Mouse (Mus musculus) midbrain, embryonic 15.5 days (tissue): ENCODE measurements at regions not wholly inside any gene's neighbourhood (a gene's known extent, or its start where the extent isn't known, plus 50 kb on each side); places are given as distances from the start of the nearest gene placed in this dataset.

ENCODE experiments used
- ATAC-seq: fragments of 200-750 bp; cut with Nextera tagmentation; replicated peaks from 2 replicates; pipeline ENCODE4 v1.8.0; 2017; ENCODE audit warnings: moderate TSS enrichment
- H3K27ac ChIP-seq: fragments of 300-500 bp; sonication (generic); 2 replicates; pipeline ENCODE4 v1.5.1; 2015; ENCODE audit warnings: mild to moderate bottlenecking, inconsistent platforms
- H3K27me3 ChIP-seq: fragments of 300-500 bp; sonication (generic); replicated peaks from 2 replicates; pipeline ENCODE4 v1.6.1; 2015; ENCODE audit warnings: inconsistent platforms
- H3K36me3 ChIP-seq: fragments of 300-500 bp; sonication (generic); replicated peaks from 2 replicates; pipeline ENCODE4 v1.6.1; 2015; ENCODE audit warnings: inconsistent platforms
- H3K4me1 ChIP-seq: fragments of 300-500 bp; sonication (generic); 2 replicates; pipeline ENCODE4 v1.6.1; 2015; ENCODE audit warnings: inconsistent platforms
- H3K4me2 ChIP-seq: fragments of 300-500 bp; sonication (generic); 2 replicates; pipeline ENCODE4 v1.6.1; 2015; ENCODE audit warnings: inconsistent platforms, mild to moderate bottlenecking, moderate library complexity
- H3K4me3 ChIP-seq: fragments of 300-500 bp; sonication (generic); 2 replicates; pipeline ENCODE4 v1.5.1; 2015; ENCODE audit warnings: mild to moderate bottlenecking, inconsistent platforms
- H3K9ac ChIP-seq: fragments of 300-500 bp; sonication (generic); 2 replicates; pipeline ENCODE4 v1.6.1; 2015; ENCODE audit warnings: mild to moderate bottlenecking, inconsistent platforms
- H3K9me3 ChIP-seq: fragments of 300-500 bp; sonication (generic); 2 replicates; pipeline ENCODE4 v1.6.1; 2016; ENCODE audit warnings: inconsistent platforms
- whole genome bisulfite sequencing: fragments of 180-500 bp; shearing (Covaris S2); methylation state at CpG from one replicate; pipeline ENCODE4 v1.1.7; 2015; ENCODE audit warnings: mixed read lengths; 5-methylcytosine and 5-hydroxymethylcytosine counted together

DNA sequence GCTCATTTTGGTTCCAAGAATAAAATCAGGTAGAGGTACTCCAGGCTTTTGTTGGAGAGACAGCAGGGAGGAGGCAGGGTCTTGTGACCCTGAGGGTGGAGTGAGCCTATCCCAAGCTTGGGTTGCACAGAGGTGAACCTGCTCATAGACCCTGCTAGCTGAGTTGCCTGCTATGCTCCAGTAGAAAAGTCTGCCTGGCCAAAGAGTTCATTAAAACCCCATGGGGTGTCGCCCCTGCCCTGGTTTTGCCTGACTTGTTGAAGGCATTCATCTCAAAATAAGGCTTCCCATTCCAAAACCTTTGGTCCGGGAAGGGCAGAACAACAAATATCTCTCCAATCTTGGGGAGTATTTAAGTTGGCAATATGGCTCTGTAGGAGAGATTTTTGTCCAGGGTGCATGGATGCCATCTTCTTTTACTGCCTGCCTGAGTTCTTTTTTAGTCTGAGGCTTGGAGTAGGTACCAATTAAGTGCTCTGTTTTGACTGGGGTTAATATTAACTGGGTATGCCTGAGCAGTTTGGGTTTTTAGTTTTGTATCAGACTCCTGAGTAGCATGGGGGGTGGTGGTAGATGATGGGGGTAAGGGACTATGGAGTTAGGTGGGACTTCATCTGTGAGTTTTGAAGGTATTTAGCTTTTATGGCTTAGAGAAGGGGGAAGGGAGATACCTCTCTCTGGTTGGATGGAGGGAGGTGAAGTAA is 120.8 kb upstream of the Tmem164 start:
- WGBS: 71% methylated on average over 2 of the region's 2 CpGs
- Histone ChIP-seq H3K9ac (no peak overlapping the region), H3K4me2 (no peak overlapping the region), H3K4me1 (no peaks in the 10 kb centered on the region), H3K36me3 (no peaks in the 10 kb centered on the region), H3K4me3 (no peak overlapping the region), H3K9me3 (no peaks in the 10 kb centered on the region), H3K27ac (no peak overlapping the region), H3K27me3 (no peaks in the 10 kb centered on the region)
- no peak for ATAC-seq

DNA sequence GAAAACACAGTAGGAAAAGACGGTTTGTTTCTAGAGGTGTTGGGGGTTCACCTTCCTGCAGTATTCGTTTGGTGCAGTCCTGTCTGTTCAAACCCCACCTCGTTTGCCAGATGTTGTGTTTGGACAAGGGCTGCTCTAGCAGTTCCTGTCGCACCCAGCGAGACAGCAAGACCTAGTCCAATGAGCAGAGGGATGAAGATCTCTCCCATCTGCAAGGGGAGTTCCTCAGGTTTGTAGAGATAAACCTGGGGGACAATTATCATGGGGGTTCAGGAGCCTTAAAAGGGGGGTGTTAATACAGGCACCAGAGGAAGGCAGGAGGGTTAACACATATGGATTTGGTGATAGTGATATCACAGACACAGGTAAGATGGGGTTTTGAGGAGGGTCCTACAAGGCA is 119.4 kb upstream of the Tmem164 start:
- H3K4me1 ChIP-seq: no peaks in the 10 kb centered on the region
- no peak overlapping the region for H3K4me3 ChIP-seq
- H3K9ac ChIP-seq: no peak overlapping the region
- no peak for ATAC-seq
- H3K9me3 ChIP-seq: no peaks in the 10 kb centered on the region
- 0 out of 2 replicates have a peak, but pooled peaks cover 3% of the 10 kb centered on the region for H3K27me3 ChIP-seq
- 83% methylated on average over 5 of the region's 5 CpGs for WGBS
- no peaks in the 10 kb centered on the region for H3K36me3 ChIP-seq
- no peak overlapping the region for H3K4me2 ChIP-seq
- no peak overlapping the region for H3K27ac ChIP-seq

DNA sequence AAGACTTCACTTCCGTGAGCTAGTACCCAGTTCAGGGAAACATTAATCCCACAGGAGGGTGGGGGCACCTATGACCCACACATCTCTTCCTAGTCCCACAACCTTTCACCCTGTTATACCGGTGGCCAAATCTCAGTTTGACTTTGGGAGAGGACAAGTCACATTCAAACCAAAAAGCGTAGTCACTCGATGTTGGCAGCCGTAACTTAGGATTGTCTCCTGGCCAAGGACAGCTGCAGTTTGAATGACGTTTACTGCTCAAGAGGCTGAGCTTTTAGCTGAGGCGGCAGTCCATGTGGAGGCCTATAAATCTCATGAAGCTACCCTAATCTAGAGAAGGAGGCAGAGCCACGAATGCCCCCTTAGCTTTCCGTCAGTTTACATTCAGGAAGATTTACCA is 117.0 kb upstream of the Tmem164 start:
- 81% methylated on average over 9 of the region's 9 CpGs for WGBS
- peaks cover 10% of the 10 kb centered on the region; the same call in 1 of the 2 replicates for H3K27me3 ChIP-seq

DNA sequence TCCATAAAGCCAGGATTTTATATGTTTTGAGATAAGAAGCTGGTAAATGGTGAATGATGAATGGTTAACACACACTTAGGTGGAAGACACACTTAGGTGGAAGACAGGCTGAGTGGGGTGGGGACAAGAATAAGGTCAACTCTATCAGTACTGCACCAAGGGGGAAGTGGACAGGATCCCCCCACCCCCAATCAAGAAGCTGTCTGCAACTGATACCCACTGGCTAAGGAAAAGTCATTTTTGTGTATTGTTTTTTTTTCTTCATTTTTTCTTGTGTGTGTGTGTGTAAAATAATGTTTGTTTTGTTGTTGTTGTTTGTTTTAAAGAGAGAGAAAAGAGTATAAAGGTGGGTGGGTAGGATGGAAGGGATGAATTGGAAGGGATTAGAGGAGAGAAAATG is 109.4 kb upstream of the Tmem164 start:
- Histone ChIP-seq H3K4me2 (no peak overlapping the region), H3K4me1 (no peaks in the 10 kb centered on the region), H3K27me3 (peaks cover 7% of the 10 kb centered on the region), H3K9me3 (no peaks in the 10 kb centered on the region), H3K27ac (no peak overlapping the region), H3K36me3 (no peaks in the 10 kb centered on the region), H3K9ac (no peak overlapping the region), H3K4me3 (no peak overlapping the region)
- no peak for ATAC-seq

More for the DNA sequence above, 117.0 kb upstream of the Tmem164 start:
- Histone ChIP-seq H3K36me3 (no peaks in the 10 kb centered on the region), H3K4me3 (no peak overlapping the region), H3K9ac (no peak overlapping the region), H3K27ac (no peak overlapping the region), H3K9me3 (no peaks in the 10 kb centered on the region), H3K4me2 (no peak overlapping the region), H3K4me1 (no peaks in the 10 kb centered on the region)
- ATAC-seq: no peak

DNA sequence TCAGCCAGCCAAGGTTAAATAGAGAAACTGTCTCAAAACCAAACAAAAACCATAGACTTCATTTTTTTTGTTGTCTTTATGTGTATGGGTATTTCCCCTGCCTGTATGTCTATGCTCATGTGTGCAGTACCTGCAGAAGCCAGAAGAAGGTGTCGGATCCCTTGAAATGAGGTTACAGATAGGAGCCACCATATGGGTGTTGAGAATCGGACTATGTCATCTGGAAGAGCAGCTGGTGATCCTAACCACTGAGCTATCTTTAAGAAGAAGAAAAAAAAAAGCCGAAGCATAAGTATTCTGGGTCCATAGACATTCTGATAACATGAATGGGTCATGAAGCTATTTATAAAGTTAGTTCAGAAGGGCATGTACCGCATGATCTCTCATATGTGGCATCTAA is 107.2 kb upstream of the Tmem164 start:
- ATAC-seq: no peak
- Histone ChIP-seq H3K36me3 (no peaks in the 10 kb centered on the region), H3K9me3 (no peaks in the 10 kb centered on the region), H3K4me3 (no peak overlapping the region), H3K4me2 (no peak overlapping the region), H3K4me1 (no peaks in the 10 kb centered on the region), H3K9ac (no peak overlapping the region), H3K27me3 (no peaks in the 10 kb centered on the region; the same call in 1 of the 2 replicates), H3K27ac (no peak overlapping the region)
- WGBS: 87% methylated on average over 4 of the region's 4 CpGs

DNA sequence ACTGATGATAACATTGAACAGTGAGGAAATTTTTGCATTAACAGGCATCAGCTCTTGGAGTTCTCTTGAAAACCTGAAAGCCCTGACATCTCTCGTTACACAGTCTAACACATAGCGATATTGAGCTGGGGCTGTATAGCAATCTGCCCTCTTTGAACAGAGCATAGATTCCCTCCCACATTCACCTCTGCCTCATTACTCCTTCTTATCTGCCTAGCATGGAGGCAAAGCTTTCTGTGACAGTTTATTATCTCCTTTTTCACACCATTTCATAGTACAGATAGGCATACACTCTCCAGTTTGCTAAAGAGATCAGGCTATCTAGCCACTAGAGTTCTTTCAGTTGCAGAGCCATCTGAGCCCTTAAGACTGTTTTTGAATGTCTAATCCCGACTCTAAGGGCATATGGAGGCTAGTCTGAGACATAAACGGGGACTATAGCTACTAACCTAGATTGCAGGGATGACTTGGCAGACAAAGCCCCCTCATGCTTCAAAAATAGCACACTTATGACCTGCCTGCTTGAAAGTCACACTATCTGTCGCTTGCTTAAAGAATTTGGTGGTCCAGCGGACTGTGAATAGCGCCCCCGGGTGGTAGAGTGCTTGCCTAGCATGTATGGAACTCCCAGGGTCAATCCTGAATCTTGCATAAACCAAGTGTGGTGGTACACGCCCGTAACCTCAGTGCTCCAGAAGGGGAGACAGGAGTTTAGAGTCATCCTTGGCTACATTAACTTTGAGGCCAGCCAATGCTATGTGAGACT is 106.1 kb upstream of the Tmem164 start:
- peak; percentile 52; the same call in 1 of the 2 replicates for ATAC-seq
- no peaks in the 10 kb centered on the region for H3K9me3 ChIP-seq
- WGBS: 56% methylated on average over 10 of the region's 10 CpGs
- no peaks in the 10 kb centered on the region for H3K36me3 ChIP-seq
- no peaks in the 10 kb centered on the region for H3K4me1 ChIP-seq
- H3K27me3 ChIP-seq: no peaks in the 10 kb centered on the region; the same call in 1 of the 2 replicates
- H3K27ac ChIP-seq: no peak overlapping the region
- no peak overlapping the region for H3K4me3 ChIP-seq
- no peak overlapping the region for H3K4me2 ChIP-seq
- H3K9ac ChIP-seq: no peak overlapping the region

DNA sequence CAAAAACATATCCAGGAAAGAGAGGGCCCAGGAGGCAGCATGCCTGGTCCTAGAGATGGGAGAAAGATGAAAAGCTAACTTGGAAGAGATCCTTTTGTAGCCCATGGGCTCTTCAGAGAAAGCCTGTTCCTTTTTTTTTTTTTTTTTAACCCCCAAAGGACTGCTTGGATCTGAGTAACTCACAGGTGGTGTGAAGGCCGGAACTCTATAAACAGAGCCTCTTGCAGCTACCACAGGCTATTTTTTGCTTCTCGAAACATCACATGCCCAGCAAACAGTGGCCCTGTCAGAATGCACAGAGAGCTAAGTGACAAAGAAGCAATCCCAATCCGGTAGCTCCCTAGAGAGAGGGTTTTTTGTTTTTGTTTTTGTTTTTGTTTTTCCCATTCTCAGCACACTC is 105.1 kb upstream of the Tmem164 start:
- Histone ChIP-seq H3K27me3 (no peaks in the 10 kb centered on the region; the same call in 1 of the 2 replicates), H3K9me3 (no peaks in the 10 kb centered on the region), H3K4me1 (no peaks in the 10 kb centered on the region), H3K9ac (no peak overlapping the region), H3K27ac (no peak overlapping the region), H3K36me3 (no peaks in the 10 kb centered on the region), H3K4me2 (no peak overlapping the region), H3K4me3 (no peak overlapping the region)
- 73% methylated on average over 3 of the region's 3 CpGs for WGBS
- ATAC-seq: no peak

DNA sequence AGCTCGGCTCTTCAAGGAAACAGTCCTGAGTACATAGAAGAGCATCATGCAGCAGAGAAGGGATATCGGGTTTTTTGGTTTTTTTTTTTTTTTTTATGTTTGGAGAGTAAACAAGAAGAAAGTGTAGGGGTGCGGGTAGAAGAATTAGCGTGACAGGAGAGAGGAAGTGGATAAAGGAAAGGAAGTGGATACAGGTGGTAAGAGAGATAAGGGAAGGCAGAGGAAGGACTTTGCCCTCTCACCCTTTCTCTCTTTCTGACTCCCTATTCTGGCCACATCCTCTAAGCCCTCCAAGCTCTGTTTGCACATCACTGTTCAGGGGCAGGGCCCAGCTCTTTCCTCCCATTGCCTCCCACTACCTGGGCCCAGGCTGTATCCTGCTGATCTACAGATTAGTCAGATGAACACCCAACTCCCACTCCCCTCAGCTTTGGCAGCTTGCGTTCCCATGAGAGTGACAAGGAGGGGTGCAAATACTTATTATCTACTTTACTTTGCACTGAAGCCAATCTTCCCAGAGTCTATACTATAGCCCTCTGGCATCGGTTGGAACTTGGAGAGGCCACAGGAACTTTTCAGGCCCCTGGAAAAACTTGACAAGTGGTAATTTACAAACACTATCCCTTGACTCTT is 103.6 kb upstream of the Tmem164 start:
- no peaks in the 10 kb centered on the region for H3K9me3 ChIP-seq
- H3K4me3 ChIP-seq: no peak overlapping the region
- 88% methylated on average over 6 of the region's 6 CpGs for WGBS
- H3K4me1 ChIP-seq: no peaks in the 10 kb centered on the region
- H3K4me2 ChIP-seq: no peak overlapping the region
- H3K27ac ChIP-seq: no peak overlapping the region
- no peak for ATAC-seq
- no peaks in the 10 kb centered on the region for H3K36me3 ChIP-seq
- H3K27me3 ChIP-seq: no peaks in the 10 kb centered on the region; the same call in none of the 2 replicates
- no peak overlapping the region for H3K9ac ChIP-seq

DNA sequence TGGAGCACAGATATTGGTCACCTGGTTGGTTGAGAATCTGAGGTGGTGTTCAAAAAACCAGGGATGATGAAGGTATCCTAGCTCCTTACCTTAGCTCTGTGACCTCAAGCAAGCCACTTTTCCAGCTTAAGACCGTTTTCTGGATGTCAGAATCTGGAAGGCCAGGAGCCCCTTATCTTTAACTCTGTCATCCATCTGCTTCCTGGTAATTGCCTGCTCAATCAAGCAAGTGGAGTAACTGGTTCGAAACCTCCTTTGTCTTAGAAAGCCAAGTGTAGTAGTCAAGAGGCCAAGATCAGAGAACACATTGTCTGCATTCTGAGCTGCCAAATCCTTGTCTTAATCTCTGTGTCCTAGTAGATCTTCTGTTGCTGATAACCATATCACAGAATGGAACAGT is 95.9 kb upstream of the Tmem164 start:
- Histone ChIP-seq H3K27me3 (no peaks in the 10 kb centered on the region; the same call in 1 of the 2 replicates), H3K4me3 (no peak overlapping the region), H3K4me1 (no peaks in the 10 kb centered on the region), H3K9ac (no peak overlapping the region), H3K27ac (no peak overlapping the region), H3K4me2 (no peak overlapping the region), H3K9me3 (no peaks in the 10 kb centered on the region), H3K36me3 (no peaks in the 10 kb centered on the region)
- WGBS: 76% methylated on average over 2 of the region's 2 CpGs
- no peak for ATAC-seq

DNA sequence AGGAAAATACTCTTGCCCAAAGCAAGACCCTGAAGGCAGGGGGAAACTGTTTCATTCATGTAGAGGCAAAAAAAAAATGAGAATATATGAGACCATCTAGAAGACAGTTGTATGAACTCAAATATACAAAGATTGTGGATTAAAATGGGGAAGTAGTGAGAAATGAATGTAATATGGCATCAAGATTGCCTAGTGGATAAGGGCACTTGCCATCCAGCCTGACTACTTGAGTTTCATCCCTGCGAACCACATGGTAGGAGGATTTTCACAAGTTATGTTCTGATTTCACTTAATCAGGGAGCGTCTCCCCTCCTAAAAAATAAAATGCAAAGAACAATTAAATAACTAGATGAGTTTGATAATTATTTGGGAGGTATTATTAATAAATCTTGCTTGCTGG is 81.8 kb upstream of the Tmem164 start:
- Histone ChIP-seq H3K9me3 (no peaks in the 10 kb centered on the region), H3K4me1 (no peaks in the 10 kb centered on the region), H3K4me3 (no peak overlapping the region), H3K9ac (no peak overlapping the region), H3K36me3 (no peaks in the 10 kb centered on the region), H3K27ac (no peak overlapping the region), H3K4me2 (no peak overlapping the region), H3K27me3 (no peaks in the 10 kb centered on the region)
- no peak for ATAC-seq
- 93% methylated on average over 2 of the region's 2 CpGs for WGBS

DNA sequence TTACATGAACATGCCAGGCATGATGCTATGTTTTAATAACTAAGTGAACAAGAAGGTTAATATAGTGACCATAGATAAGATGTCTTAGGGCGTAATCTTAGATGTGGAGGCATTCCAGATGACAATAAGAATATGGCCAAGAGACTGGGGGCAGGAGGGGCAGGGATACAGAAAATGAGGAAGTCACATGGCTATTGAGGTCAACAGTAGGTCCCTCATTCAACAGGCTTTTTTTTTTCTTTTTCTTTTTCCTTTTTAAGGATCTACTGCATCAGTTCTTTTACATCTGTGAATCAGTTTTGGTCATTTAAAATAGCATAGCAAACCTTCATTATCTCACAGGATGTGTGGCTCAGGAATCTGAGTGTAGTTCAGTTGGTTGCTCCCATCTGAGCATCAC is 80.4 kb upstream of the Tmem164 start:
- ATAC-seq: no peak

DNA sequence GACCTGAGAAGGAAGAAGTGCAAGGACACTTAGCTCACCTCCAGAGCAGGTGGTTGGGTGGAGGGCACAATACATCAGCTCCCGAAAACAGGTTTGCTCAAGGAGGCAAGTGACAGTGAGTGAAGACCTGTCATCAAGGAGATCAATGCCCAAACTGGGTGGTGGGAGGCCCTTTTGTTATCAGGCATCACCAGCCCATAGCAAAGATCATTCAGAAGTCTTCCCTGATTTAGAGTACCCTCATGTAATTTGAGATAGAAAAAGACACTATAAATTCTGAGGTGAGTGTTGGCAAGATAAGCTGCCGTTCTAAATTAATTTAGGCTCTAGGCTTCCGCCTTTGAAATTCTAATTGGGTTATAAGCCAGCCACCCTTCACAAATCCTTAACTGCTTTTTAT is 76.1 kb upstream of the Tmem164 start:
- H3K27me3 ChIP-seq: peaks cover 3% of the 10 kb centered on the region; the same call in 1 of the 2 replicates
- no peak for ATAC-seq
- H3K4me2 ChIP-seq: no peak overlapping the region
- WGBS: 77% methylated on average over 3 of the region's 3 CpGs
- H3K9ac ChIP-seq: no peak overlapping the region
- no peak overlapping the region for H3K4me3 ChIP-seq
- no peaks in the 10 kb centered on the region for H3K9me3 ChIP-seq
- H3K27ac ChIP-seq: no peak overlapping the region
- no peaks in the 10 kb centered on the region for H3K4me1 ChIP-seq
- H3K36me3 ChIP-seq: no peaks in the 10 kb centered on the region

More for the DNA sequence above, 80.4 kb upstream of the Tmem164 start:
- Histone ChIP-seq H3K27me3 (no peaks in the 10 kb centered on the region), H3K4me2 (no peak overlapping the region), H3K4me3 (no peak overlapping the region), H3K36me3 (no peaks in the 10 kb centered on the region), H3K9ac (no peak overlapping the region), H3K4me1 (no peaks in the 10 kb centered on the region), H3K9me3 (no peaks in the 10 kb centered on the region), H3K27ac (no peak overlapping the region)
- WGBS: 90% methylated on average over 1 of the region's 1 CpGs
